Mouse (Mus musculus): Measurements from ENCODE around the gene Rps13.

GRCm38 (mm10) chr7:116334669-116335038 lies 659 bp upstream of the Rps13 start:
- TF ChIP-seq CTCF (IDR thresholded peaks at IDR 0.05; ENCODE audit: low read depth, low read length) (no peak), POLR2A (IDR thresholded peaks at IDR 0.05; ENCODE audit: extremely low read depth, insufficient read depth, low read length) (no peak)

Measured in liver, adult 2 months (tissue).